Mouse (Mus musculus): ENCODE results near the gene Gm5346.
"Not testable (repeated sequence)": the region's sequence is repeated elsewhere in the genome, so short reads cannot be mapped to it uniquely, and the experiment has no call there.

Gm5346 gene

GRCm38 (mm10) chr8:43627176-43627575 is at the start of gene Gm5346:
Gene Gm5346 (minus strand): TSS chr8:43627276.
- DNase-seq: no peak

GRCm38 (mm10) chr8:43616046-43616445 is 11.0 kb downstream of the Gm5346 start:
- no peak for DNase-seq

- DNase-seq: not testable (repeated sequence)
These were observed 23.4 kb downstream of the Gm5346 start for GRCm38 (mm10) chr8:43603657-43604056.

- not testable (repeated sequence) for DNase-seq
These were observed 23.9 kb downstream of the Gm5346 start for GRCm38 (mm10) chr8:43603166-43603565.

- DNase-seq: not testable (repeated sequence)
These were observed 50.5 kb downstream of the Gm5346 start, which contains the start of gene Adam26a for GRCm38 (mm10) chr8:43576607-43577006. Gene Adam26a (minus strand): TSS chr8:43576707.

All from cerebellum, adult 8-10 months (tissue).